Mouse (Mus musculus) lung, postnatal 14 days (tissue): ENCODE results near the gene Tbc1d5.

ENCODE experiments used
- DNase-seq: peaks from one replicate; pipeline ENCODE4 v3.0.0; 2021

Gene Tbc1d5

GRCm38 (mm10) chr17:51179195-51179953 lies at the start of gene Tbc1d5:
Gene Tbc1d5, minus strand, starts transcription at chr17:51179352.
- peak; percentile 93 for DNase-seq

- no peak for DNase-seq
Measured at GRCm38 (mm10) chr17:51226056-51226455, 46.9 kb upstream of the Tbc1d5 start.

- no peak for DNase-seq
Measured at GRCm38 (mm10) chr17:51223152-51223551, 44.0 kb upstream of the Tbc1d5 start.

GRCm38 (mm10) chr17:51221075-51221474 lies 41.9 kb upstream of the Tbc1d5 start:
- no peak for DNase-seq

DNA sequence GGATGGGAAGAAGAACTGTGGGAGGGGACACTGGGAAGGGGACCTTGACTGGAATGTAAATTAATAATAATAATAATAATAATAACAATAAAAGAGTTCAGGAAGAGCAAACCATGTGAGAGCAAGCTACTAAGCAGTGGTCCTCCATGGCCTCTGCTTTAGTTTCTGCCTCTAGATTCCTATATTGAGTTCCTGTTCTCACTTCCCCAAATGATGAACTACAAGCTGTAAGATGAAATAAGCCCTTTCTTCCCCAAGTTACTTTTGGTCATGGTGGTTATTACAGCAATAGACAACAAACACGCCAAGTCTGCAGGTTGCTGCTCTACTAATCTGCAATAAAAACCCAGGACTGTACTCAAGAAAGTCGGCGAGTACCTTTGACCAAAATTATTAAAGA lies 40.7 kb upstream of the Tbc1d5 start:
- DNase-seq, result no peak

GRCm38 (mm10) chr17:51216426-51216825 lies 37.3 kb upstream of the Tbc1d5 start:
- DNase-seq, result no peak

DNA sequence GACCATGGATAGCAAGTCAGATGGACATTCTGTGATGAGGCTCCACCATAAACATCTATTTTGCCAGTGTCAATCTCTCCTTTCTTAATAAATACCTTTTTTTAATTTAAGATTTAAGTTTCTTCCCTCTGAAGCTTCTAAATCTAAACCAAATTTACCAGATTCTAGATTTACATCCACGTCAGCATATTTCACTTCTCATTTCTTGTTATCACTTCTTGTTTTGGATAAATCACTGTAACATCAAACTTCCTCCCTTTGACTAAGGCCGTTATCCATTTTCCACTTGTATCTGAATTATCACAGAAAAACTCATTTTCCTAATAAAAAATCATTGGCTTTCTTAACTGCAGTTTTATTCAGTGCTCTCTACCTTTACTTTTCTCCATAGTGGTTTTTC lies 30.4 kb upstream of the Tbc1d5 start:
- no peak for DNase-seq

DNA sequence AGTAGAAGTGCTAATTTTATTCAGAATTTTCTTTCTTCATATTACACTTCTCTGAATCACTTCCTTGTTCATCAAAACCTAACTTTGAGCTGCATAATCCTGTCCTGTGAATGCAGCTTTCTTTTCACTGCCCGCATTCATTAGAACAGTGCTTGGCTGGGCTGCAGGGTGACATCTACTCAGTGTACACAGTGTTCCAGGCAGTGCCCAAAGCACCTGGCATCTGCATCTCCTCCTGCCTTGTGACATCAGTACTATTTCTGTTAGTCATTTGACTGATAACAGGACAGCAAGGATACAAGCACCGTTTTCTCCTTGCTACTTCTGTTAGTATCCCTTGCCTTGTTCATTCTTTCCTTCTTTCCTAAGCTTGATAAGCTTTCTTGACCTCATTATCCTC lies 25.5 kb upstream of the Tbc1d5 start:
- DNase-seq, result no peak

DNA sequence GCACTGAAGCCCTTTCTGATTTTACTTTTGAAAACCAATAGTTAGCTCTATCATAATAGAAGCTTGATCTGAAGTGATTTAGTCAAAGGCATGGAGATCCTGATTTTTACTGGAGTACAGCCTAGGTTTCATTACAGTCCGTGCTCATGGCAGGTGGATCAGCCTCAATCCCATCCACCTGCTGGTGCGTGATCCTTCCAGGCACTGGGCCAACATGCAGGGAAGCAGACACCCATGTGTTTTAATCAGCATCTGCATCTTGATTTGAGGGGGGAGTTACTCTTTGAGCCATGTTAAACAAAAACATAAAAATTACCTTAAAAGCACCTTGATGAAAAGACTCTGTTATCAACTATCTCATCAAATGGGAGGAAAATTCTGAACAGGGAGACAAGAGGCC lies 16.4 kb upstream of the Tbc1d5 start:
- no peak for DNase-seq

DNA sequence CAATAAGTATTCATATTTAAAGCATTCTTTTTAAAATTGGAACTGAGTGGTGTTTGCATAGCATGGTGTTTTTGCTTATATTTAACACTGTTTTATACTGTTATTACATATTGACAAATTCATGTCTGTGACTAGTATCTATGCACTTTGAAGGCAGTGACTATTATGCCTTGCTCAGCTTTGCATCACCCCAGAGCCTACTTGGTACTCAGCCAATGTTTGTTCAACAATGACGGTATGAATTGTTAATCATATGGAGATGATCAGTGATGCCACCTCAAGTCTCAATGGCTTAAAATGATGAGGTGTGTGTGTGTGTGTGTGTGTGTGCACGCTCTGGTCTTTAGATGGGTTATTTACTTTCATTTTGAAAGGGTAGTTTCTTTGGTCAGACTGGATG lies 15.6 kb upstream of the Tbc1d5 start:
- DNase-seq, result no peak

DNA sequence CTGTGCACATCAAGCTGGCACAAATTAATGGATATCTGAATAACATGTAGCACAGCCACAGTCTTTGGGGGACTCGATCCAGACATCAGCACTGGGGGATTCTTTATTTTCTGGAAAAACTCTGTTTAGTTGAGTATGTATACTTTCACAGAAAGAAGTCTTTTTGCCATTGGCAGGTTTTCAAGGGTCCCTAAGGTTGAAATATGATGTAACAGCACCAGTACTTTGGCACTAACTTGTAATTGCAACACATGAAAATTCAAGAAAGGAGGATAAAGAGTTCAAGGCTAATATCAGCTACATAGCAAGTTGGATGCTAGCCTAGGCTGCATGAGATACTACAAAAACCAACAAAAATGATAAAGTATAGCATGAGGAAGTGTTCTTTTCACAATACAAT lies 12.2 kb upstream of the Tbc1d5 start:
- no peak for DNase-seq

GRCm38 (mm10) chr17:51182715-51183114 lies 3.6 kb upstream of the Tbc1d5 start:
- no peak for DNase-seq

DNA sequence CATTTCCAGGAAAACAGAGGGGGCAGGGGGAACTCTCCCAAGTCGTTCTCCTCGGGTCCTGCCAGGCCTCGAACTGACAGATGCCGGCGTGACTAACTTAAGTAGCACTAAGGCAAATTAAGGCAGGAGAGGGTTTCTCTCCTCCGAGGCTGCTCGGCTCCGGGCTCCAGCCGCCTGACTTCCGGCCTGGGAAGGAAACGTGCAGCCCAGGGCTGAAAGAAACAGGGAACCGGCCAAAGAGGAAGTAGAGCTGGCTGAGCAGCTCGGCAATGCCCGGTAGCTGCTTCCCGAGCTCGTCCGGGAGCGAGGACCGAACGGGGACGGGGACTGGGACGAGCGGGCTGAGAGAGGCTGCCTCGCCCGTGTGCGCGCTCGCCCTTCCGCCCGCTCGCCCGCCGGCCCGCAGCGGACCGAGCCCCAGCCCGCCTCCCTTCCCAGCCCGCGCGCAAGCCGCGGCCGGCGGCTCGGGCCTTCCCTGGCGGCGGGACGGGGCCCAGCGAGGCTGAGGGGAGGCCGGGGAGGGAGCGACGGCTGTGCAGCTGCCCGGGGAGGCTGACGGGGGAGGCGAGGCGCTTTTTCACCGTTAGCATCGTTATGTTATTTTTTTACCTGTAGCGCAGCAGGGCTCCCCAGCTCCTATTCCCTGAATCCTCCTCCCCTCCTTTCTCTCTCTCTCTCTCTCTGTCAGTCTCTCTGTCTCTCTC lies 509 bp downstream of the Tbc1d5 start:
- DNase-seq, result peak; percentile 75

GRCm38 (mm10) chr17:51177923-51178322 lies 1.2 kb downstream of the Tbc1d5 start:
- no peak for DNase-seq

DNA sequence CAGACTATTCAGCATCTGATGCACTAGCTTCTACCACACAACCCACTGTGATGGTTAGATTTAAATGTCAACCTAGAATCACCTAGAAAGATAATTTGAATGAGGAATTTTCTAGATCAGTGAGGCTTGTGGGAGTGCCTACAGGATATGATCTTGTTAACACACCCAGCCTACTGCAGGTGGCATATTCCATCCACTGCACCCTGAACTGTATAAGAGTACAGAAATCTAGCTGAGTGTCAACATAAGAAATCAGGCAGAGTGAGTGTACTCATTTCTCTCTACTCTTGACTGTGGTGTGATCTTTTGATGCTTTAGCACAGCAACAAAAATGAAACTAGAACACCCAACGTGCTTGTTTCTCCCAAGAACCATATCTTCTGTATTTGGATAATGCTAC lies 6.8 kb downstream of the Tbc1d5 start:
- DNase-seq, result no peak

GRCm38 (mm10) chr17:51171504-51171903 lies 7.6 kb downstream of the Tbc1d5 start:
- DNase-seq, result no peak

GRCm38 (mm10) chr17:51169911-51170310 lies 9.2 kb downstream of the Tbc1d5 start:
- DNase-seq, result no peak

DNA sequence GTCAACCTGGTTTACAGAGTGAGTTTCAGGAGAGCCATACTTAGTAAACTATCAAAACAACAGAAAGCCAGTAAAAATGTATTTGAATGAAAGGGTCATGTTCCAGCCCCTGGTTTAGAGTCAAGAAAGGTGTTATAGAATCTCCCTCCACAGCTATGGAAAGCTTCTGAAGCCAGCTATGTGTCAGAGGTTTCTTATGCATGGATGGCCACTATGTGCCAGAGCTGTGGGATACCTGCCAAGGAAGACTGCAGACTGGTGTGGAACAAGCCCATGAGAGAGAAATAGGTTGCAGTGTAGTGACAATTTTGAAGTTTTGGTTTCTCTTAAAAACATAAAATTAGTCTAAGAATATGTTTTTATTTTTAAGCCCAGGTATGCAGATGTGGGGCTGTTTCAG lies 16.8 kb downstream of the Tbc1d5 start:
- no peak for DNase-seq

DNA sequence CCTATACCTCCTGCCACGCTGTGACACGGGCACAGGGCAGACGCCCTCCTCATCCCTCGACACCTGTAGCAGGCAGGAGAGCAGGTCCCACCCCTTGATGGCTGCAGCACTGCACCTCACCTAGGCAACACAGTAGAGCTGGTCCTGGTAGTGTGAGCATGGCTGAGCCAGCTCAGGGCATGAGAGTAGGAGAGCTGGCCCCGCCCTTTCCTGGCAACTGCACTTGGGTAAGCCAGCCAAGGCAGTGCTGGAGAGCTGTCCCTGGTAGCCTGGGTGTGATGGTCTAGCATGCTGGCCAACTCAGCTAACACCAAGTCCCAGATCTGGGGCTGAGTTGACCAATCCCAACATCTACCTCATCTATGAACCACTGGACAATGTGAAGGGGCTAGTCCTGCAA lies 19.9 kb downstream of the Tbc1d5 start:
- DNase-seq, result peak; percentile 8

GRCm38 (mm10) chr17:51150999-51151398 lies 28.2 kb downstream of the Tbc1d5 start:
- no peak for DNase-seq

DNA sequence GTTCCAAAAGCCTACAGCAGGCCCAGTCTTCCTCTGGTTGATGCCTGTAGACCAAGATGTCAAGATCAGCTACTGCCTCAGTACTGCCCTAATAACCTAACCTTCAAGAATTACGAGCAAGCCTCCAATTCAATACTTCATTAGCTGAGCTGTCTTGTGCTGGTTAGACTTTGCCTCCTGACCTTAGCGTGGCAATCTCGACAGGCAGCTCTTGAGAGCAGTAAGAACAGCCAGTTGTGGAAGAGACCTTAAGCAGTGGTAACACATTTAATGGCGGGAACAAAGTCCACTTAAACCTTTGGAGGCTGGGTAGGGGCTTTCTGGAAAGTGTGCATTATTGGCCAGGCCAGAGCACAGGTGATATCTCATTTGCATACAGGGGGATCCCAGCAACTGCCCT lies 34.2 kb downstream of the Tbc1d5 start:
- DNase-seq, result no peak

- DNase-seq, result no peak
Measured at GRCm38 (mm10) chr17:51142095-51142494, 37.1 kb downstream of the Tbc1d5 start.

DNA sequence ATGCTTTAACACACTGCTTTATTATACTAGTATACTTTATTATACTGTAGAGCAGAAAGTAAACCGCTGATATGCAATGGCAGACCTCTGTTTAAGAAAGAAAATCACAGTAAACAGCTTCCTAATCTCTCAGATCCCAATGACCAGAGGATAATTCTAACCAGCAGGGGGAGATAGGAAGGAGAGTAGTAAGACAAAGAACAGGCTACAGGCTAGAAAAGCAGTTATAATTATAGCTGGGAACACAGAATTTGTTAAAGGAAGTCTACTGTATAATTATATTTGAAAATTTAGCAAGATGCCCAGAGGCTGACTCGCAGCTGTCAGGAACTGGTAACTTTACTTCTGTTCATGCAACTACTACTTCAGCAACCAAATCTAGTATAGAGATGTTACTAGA lies 68.0 kb downstream of the Tbc1d5 start:
- DNase-seq, result peak; percentile 5

- DNase-seq, result no peak
Measured at GRCm38 (mm10) chr17:51104294-51104693, 74.9 kb downstream of the Tbc1d5 start.

GRCm38 (mm10) chr17:51043869-51044268 lies 135.3 kb downstream of the Tbc1d5 start:
- no peak for DNase-seq
